Mouse (Mus musculus) gastrocnemius, postnatal 14 days (tissue): ENCODE data around the gene Them7. TPM values are rescaled to one million over a fixed set of nuclear protein-coding genes. Genes with fewer than 3 reads are reported as not detected.

Source experiments
- DNase-seq: peaks from one replicate; pipeline ENCODE4 v3.0.0; 2021; ENCODE audit warnings: mixed read lengths
- intact Hi-C: fragments of 180-260 bp; cut with DNase I; formaldehyde crosslinking; loops from one replicate; pipeline ENCODE4 v1.15.1; 2025; ENCODE audit warnings: low total_unique reads
- long read RNA-seq, 2 experiments: library from polyadenylated mRNA; stranded (forward); transcript quantifications; one replicate each; pipeline ENCODE4 v2.0.0; 2021
- total RNA-seq, 2 experiments: library from RNA; stranded (reverse); gene quantifications; 2 replicates each; pipeline ENCODE4 v1.2.3; 2021

The Them7 gene
- not detected for total RNA-seq
- long read RNA-seq, experiment 1: 0 reads
- long read RNA-seq, experiment 2: 0 reads

- DNase-seq: peak; percentile 32
- intact Hi-C loops: no loop called here
These were observed at the start of gene Them7 for GRCm38 (mm10) chr2:105224134-105224986. Gene Them7 (plus strand): TSS chr2:105224320.

- intact Hi-C loops: no loop called here
- no peak for DNase-seq
These were observed 45.2 kb upstream of the Them7 start for GRCm38 (mm10) chr2:105178871-105179270.

GRCm38 (mm10) chr2:105182501-105182900 is 41.6 kb upstream of the Them7 start:
- DNase-seq: no peak
- intact Hi-C loops: no loop called here

- intact Hi-C loops: no loop called here
- no peak for DNase-seq
These were observed 39.0 kb upstream of the Them7 start for GRCm38 (mm10) chr2:105185140-105185539.

- intact Hi-C loops: no loop called here
- DNase-seq: no peak
These were observed 38.2 kb upstream of the Them7 start for GRCm38 (mm10) chr2:105185768-105186529.

- DNase-seq: no peak
- intact Hi-C loops: no loop called here
These were observed 37.5 kb upstream of the Them7 start for GRCm38 (mm10) chr2:105186591-105186990.

GRCm38 (mm10) chr2:105188182-105188581 is 35.9 kb upstream of the Them7 start:
- intact Hi-C loops: no loop called here
- DNase-seq: no peak

GRCm38 (mm10) chr2:105189352-105189751 is 34.8 kb upstream of the Them7 start:
- intact Hi-C loops: no loop called here
- no peak for DNase-seq

GRCm38 (mm10) chr2:105200152-105200551 is 24.0 kb upstream of the Them7 start:
- intact Hi-C loops: no loop called here
- DNase-seq: no peak

GRCm38 (mm10) chr2:105206563-105207174 is 17.5 kb upstream of the Them7 start:
- intact Hi-C loops: no loop called here
- DNase-seq: no peak

- DNase-seq: no peak
- intact Hi-C loops: no loop called here
These were observed 11.3 kb upstream of the Them7 start for GRCm38 (mm10) chr2:105212839-105213238.

GRCm38 (mm10) chr2:105215914-105216313 is 8.2 kb upstream of the Them7 start:
- DNase-seq: no peak
- intact Hi-C loops: no loop called here

- intact Hi-C loops: no loop called here
- no peak for DNase-seq
These were observed 4.9 kb upstream of the Them7 start for GRCm38 (mm10) chr2:105219229-105219628.

- intact Hi-C loops: no loop called here
- DNase-seq: no peak
These were observed 4.5 kb upstream of the Them7 start for GRCm38 (mm10) chr2:105219664-105220063.

- intact Hi-C loops: no loop called here
- no peak for DNase-seq
These were observed 3.3 kb upstream of the Them7 start for GRCm38 (mm10) chr2:105220738-105221303.

GRCm38 (mm10) chr2:105223606-105224005 is 514 bp upstream of the Them7 start:
- intact Hi-C loops: no loop called here
- no peak for DNase-seq

GRCm38 (mm10) chr2:105224987-105225375 is 861 bp downstream of the Them7 start:
- no peak for DNase-seq
- intact Hi-C loops: loop anchor here (5.0 kb wide), 1 partner anchor 338 kb away; no protein-coding TSS in a partner anchor

GRCm38 (mm10) chr2:105226297-105226958 is 2.3 kb downstream of the Them7 start:
- DNase-seq: no peak
- intact Hi-C loops: loop anchor here (5.0 kb wide), 1 partner anchor 339 kb away; no protein-coding TSS in a partner anchor

GRCm38 (mm10) chr2:105228416-105228815 is 4.3 kb downstream of the Them7 start:
- no peak for DNase-seq
- intact Hi-C loops: loop anchor here (5.0 kb wide), 1 partner anchor 341 kb away; no protein-coding TSS in a partner anchor
